Mouse (Mus musculus) neural tube, embryonic 10.5 days (tissue): Measurements from ENCODE around the gene Zfp365.

Experiments
- DNase-seq: peaks from one replicate; pipeline ENCODE4 v3.0.0-alpha.2; 2017; ENCODE audit warnings: low spot score; ENCODE audit errors: extremely low spot score

The Zfp365 gene

DNA sequence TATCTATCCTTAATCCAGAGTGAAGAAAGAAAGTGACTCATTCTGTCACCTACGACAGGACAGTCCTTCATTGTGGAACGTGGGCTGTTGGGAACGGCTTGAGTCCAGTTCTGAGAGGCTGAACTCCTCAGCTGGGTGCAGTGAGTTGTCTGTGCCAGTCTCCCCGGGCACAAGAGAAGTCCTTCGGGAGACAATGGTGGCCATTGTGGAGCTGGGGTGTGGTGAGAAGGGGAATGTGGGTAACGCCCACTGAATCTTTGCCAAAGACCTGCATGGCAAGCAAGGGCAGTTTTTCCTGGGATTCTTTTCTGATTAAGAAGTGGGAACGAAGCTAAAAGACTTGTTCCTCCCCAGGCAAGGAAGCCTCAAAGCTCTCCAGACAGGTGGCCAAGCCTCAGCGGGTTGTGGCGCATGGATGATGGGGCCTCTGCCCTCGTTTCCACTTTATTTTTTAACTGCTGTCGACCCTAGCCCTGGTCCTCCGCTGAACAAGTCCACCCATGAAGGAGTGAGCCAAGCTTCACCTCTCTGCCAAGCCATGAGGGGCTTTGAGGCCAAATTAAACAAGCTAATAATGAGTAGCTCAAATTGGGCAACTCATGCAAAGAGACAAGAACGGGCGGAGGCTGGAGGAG lies 66.3 kb downstream of the Zfp365 start:
- DNase-seq = no peak

DNA sequence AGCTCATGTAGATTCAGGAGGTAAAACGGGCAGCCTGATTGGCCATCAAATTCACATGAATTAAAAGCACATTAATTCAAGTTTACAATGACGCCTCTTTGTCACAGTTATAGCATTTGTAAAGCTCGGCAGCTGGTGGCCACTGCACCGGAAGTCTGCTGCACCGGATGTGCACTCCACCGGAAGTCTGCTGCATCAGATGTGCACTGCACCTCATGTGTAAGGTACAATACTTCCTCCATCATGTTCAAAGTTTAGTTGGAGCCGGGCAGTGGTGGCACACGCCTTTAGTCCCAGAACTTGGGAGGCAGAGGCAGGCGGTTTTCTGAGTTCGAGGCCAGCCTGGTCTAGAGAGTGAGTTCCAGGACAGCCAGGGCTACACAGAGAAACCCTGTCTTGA lies 70.9 kb downstream of the Zfp365 start:
- no peak for DNase-seq

DNA sequence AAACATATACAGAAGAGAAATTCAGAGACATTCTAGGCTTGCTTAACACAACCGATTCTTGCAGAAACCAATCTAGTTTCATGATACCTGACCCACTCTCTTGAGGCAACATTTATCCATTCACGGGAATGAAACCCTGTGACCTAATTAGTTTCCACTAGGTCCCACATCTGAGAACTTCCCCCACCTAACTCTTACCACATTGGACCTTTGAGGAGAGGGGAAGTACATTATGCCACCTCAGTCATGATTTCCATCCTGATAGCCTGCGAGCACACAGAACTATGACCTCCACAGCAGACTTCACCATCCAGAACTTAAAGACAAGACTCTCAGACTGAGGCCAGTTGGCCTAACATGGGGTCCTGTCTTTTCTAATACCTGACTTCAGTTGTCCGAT lies 71.7 kb downstream of the Zfp365 start:
- DNase-seq = no peak

DNA sequence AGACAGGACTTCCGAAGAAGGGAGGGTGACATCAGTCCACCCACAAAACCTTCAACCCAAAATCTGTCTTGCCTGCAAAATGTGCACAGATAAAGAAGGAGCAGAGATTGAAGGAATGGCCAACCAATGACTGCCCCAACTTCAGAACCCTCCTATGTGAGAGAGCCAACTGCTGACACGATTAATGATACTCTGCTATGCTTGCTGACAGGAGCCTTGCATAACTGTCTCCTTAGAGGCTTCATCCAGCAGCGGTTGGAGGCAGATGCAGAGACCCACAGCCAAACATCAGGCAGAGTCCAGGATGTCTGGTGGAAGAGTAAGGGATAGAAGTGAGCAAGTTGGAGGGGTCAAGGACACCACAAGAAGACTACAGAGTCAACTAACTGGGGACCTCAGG lies 73.3 kb downstream of the Zfp365 start:
- DNase-seq = no peak

DNA sequence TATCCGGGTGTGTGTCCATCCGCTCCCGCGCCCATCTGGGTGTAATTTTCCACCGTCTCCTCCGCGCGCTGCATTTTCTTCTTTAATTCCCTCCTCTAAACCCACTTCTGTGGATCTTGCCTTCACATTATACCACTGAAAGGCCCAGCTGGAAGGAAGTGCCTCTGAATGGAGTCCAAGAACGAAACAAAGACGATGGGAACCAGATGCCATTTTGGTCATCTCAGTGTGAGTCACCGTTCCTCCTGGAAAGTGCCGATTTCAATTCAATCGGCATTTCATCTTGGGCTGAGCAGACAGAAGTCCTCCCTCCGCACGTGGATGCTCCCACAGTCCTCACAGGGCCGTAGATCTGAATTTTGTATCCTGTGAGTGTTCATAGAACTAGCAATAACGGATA lies 76.0 kb downstream of the Zfp365 start:
- DNase-seq = no peak
